Mouse (Mus musculus): Measurements from ENCODE around the gene Gpbp1.

Gpbp1 gene

GRCm38 (mm10) chr13:111489802-111490723, at the start of gene Gpbp1:
Gene Gpbp1, minus strand, starts transcription at chr13:111490111.
- DNase-seq (ENCODE audit: low spot score) = peak; percentile 100

GRCm38 (mm10) chr13:111537718-111538117, 47.8 kb upstream of the Gpbp1 start:
- no peak for DNase-seq (ENCODE audit: low spot score)

- no peak for DNase-seq (ENCODE audit: low spot score)
These were observed 46.4 kb upstream of the Gpbp1 start for GRCm38 (mm10) chr13:111536207-111536887.

GRCm38 (mm10) chr13:111534131-111534530, 44.2 kb upstream of the Gpbp1 start:
- DNase-seq (ENCODE audit: low spot score) = no peak

- no peak for DNase-seq (ENCODE audit: low spot score)
These were observed 42.5 kb upstream of the Gpbp1 start for GRCm38 (mm10) chr13:111532178-111532948.

GRCm38 (mm10) chr13:111531701-111532100, 41.8 kb upstream of the Gpbp1 start:
- no peak for DNase-seq (ENCODE audit: low spot score)

GRCm38 (mm10) chr13:111524277-111524676, 34.4 kb upstream of the Gpbp1 start:
- no peak for DNase-seq (ENCODE audit: low spot score)

- DNase-seq (ENCODE audit: low spot score) = no peak
These were observed 32.4 kb upstream of the Gpbp1 start for GRCm38 (mm10) chr13:111522336-111522735.

- DNase-seq (ENCODE audit: low spot score) = peak; percentile 37
These were observed 30.5 kb upstream of the Gpbp1 start for GRCm38 (mm10) chr13:111520456-111520855.

GRCm38 (mm10) chr13:111518332-111518731, 28.4 kb upstream of the Gpbp1 start:
- DNase-seq (ENCODE audit: low spot score) = no peak

- peak; percentile 22 for DNase-seq (ENCODE audit: low spot score)
These were observed 26.7 kb upstream of the Gpbp1 start for GRCm38 (mm10) chr13:111516385-111517150.

- DNase-seq (ENCODE audit: low spot score) = no peak
These were observed 19.5 kb upstream of the Gpbp1 start for GRCm38 (mm10) chr13:111509385-111509784.

GRCm38 (mm10) chr13:111508645-111509044, 18.7 kb upstream of the Gpbp1 start:
- DNase-seq (ENCODE audit: low spot score) = no peak

GRCm38 (mm10) chr13:111494330-111495029, 4.6 kb upstream of the Gpbp1 start:
- DNase-seq (ENCODE audit: low spot score) = no peak

GRCm38 (mm10) chr13:111491046-111491756, 1.3 kb upstream of the Gpbp1 start:
- no peak for DNase-seq (ENCODE audit: low spot score)

- DNase-seq (ENCODE audit: low spot score) = no peak
These were observed 459 bp downstream of the Gpbp1 start for GRCm38 (mm10) chr13:111489502-111489801.

GRCm38 (mm10) chr13:111488651-111489501, 1.0 kb downstream of the Gpbp1 start:
- no peak for DNase-seq (ENCODE audit: low spot score)

- DNase-seq (ENCODE audit: low spot score) = no peak
These were observed 12.2 kb downstream of the Gpbp1 start for GRCm38 (mm10) chr13:111477695-111478094.

GRCm38 (mm10) chr13:111470562-111471237, 19.2 kb downstream of the Gpbp1 start:
- no peak for DNase-seq (ENCODE audit: low spot score)
